Mouse (Mus musculus) urinary bladder, postnatal 14 days (tissue): ENCODE results near the gene Prdx2.

Source experiments
- DNase-seq: peaks from one replicate; pipeline ENCODE4 v3.0.0; 2021; ENCODE audit warnings: low spot score

Prdx2 gene

DNA sequence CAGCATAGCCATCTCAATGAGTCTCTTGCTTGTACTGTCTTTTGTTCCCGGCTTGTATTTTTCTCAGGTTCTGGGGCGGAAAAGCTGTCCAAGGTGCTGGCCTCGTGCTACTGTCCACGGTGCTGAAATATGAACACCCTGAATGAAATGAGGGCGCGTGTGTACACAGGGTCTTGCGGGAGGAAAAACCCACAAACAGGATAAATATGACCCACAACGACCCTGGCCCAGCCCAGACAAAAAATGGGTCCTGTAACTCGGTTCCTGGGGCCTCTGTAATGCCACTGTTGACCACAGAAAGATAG, 22.2 kb upstream of the Prdx2 start:
- no peak for DNase-seq

DNA sequence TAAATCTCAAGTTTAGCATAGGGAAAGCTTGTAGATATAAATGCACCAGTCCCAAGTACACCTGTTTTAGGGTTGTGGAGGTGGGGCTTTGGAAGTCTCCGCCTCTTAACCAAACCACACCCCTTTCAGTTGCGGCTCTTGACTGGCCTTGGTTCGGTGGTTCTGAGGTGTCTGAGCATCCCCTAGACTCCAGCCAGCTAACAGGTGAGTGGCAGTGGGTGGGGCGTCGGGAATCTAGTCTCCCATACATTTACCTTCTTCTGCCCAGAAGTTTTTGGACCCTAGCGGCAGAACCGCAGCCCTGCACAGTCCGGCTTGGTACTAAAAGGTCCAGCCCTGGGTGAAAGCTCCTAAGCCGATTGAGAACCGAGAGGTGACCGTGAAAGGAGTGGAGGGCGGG, 19.6 kb upstream of the Prdx2 start:
- DNase-seq = no peak

DNA sequence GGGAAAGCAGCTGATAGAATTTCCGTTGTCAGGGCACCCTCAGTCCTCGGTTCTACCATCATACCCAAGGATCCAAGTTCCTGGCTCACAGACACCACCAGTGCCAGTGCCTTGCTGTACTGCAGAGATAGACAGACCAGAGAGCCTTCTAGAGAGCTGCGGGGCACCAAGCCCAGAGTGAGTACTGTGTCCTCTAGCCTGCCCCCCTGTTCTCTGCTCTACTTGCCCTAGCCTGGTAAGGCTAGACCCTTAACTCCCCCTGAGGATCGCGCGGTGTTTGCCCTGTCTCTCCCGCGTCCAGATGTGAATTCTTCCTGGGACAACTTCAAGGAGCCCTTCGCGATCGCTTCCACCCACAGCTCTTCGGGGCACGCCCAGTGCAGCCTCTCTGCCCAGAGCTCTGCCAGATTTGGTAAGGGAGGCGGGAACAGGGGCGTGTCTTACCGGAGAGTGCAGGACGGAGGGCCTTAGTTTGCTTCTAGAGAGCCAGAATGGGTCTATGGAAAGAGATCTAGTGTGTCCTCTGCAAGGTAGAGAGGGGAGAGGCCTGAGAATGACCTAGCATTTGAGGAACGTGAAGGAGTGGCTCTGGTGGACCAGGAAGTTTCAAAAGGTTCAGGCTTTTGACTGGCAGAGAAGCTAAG, 16.7 kb upstream of the Prdx2 start:
- DNase-seq = peak; percentile 63

DNA sequence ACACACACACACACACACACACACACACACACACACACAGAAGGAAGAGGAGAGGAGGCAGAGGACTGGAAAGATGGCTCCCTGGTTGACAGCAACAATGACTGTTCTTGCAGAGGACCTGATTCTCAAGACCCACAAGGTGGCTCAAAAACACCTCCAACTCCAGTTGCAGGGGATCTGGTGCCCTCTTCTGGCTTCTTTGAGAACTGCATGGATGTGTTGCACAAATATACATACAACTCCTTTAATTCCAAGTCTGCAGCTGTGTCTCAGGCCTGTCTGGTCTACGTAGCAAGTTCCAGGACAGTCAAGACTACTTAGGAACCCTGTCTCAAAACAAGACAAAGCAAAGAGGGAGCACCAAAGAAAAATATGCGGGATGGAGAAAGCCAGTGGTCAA, 12.6 kb upstream of the Prdx2 start:
- DNase-seq = peak; percentile 76

DNA sequence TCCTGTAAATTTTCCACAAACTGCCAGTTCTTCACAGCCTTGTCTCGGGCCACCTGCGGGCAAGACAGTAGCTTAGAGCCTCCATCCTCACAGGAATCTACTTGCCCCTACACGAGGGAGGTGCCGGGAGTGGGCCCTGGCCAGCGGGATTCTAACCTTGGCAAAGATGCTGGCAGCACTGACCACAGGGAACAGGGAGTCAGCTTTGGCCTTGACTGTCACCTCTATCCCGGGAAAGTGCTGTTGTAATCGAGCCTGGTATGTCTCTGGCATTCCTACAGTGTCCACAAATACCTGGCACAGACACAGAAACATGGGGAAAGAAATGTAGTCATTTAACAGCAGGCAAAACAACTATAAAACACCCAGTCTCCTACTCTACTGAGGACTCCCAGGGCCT, 9.6 kb upstream of the Prdx2 start:
- DNase-seq = no peak

DNA sequence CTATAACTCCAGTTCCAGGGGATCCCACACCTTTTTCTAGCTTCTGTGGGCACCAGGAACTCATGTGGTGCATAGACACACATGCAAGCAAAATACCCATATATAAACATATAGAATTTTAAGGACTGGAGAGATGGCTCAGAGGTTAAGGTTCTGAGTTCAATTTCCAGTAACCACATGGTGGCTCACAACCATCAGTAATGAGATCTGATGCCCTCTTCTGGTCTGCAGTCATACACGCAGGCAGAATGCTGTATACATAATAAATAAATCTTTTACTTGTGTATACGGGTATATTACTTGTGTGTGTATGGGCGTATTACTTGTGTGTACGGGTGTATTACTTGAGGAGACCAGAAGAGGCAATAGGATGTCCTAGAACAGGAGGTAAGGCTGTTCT, 5.4 kb upstream of the Prdx2 start:
- DNase-seq = no peak

DNA sequence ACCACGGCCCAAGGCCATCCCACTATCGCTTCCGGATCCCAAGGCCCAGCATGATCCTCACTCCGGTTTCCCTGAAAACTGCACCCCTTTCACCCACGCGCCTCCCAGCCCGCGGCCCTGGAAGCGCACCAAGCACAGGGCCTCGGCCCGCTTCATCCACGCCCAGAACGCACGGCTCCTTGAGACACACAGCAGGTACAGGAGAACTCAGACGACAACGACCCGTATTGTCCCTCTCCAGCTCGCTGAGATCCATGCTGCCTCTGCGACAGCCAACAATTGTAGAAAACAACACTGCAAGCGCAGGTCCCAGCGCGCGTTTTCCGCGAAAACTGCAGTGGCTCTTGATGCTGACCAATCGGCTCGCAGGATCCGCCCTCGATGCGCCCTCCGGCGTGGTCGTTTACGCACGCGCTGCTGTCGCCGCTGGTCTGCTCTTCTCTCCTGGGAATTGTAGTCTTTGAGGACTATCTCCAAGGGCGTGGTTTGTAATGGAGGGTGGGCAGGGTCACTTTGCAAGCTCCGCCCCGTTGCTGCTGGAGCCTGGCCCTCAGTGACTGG, 3.6 kb upstream of the Prdx2 start:
- peak; percentile 95 for DNase-seq

DNA sequence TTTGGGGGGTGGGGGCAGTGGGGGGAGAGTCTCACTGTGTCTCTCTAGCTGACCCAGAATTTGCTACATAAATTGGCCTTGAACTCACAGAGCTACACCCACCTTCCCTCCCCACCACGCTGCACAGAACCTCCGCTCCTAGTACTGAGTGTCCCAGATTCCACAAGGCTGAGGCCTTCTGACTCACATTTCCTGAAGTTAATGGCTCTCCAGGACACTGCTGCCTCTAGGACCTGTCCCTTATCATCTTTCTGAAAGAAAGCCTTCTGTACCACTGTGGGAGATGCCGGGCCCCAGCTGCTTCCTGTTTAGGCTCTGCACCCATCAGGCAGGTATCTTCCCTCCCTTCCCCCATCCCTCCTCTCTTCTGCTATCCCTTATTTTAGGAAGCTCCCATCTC, 2.8 kb upstream of the Prdx2 start:
- DNase-seq = no peak

DNA sequence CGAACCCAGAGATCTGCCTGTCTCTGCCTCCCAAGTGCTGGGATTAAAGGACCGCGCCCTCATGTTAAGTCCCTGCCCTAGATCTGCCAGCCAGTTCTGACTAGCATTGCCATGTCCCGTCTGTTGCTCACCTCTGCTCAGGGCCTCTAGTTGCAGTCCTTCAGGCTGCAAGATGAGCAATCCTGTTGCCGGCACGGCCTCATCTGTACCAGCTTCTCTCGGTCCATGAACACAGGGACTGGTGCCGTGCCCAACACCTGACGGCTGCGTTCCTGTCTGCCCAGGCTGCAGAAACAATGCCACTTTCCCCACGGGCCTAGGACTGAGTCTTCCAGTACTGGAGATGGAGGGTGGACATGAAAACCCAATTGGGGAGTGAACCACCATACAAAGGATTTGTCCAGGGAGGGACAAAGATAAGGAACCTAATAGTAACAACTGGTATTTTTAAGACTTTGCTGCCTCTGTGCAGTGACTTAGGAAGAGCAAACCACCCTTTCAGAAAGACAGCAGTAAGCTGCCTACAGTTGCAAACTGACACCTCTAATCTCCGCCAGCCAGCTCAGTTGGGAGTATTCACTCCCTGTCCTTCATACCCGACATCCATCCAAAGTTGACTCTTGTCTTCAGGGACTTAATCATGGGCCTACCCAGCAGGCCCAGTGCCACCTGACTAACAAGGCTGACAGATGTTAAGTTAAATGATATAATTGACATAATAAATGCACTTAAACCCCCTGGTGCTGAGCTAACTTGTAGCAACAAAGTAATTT, 1.7 kb upstream of the Prdx2 start:
- no peak for DNase-seq

DNA sequence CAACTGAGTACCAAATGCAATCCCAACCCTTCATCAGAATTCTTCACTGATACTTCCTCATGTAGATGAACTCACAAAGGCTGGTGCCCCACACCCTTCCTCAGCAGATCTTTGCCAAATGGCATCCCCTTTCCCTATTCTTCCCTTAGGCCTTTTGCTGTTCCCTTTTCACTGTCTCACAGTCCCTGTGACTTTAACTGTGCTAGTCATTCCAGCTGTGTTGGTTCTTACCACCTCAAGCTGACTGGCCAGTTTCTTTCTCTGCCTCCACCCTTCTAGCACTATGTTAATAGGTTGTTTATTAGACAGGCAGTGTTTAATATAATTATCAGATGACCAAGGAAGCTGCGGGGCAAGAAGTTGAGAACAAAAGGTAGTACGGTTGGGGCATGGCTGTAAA, 737 bp upstream of the Prdx2 start:
- no peak for DNase-seq

DNA sequence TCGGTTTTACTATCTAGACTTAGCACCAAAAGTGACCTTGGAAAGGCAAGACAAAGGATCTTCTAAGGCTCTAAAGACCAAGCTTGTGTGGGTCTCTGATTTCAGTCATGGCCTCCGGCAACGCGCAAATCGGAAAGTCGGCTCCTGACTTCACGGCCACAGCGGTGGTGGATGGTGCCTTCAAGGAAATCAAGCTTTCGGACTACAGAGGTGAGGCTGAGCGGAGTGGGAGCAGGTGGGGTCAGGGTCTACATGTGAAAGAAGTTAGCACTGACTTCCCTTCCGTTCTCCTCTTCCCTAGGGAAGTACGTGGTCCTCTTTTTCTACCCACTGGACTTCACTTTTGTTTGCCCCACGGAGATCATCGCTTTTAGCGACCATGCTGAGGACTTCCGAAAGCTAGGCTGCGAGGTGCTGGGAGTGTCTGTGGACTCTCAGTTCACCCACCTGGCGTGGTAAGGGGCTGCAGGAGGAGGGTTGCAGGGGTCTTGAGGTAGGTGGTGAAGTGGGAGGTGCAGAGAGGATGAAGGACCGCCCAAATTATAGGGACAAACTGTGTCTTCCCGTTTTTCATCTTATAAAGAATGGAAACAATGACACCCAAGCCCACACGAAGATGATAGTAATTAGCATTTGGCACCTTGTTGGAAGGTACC, 876 bp downstream of the Prdx2 start:
- no peak for DNase-seq

DNA sequence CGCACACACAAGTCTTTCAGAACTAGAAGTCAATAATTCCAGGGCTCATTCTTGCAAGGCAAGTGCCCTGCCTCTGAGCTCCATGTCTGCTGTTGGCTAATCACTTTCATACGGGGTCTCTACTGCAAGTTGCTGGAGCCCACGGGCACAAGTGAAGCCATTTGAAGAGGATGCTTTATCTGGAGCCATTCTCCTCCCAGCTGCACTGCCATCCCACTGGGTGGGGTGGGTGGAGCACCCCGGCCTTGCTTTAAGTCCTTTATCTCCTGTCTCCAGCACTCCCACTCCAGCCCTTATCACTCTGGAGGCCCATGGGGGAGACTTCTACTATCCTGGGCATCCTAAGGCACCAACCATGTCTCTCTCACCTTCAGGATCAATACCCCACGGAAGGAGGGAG, 1.5 kb downstream of the Prdx2 start:
- DNase-seq = no peak

DNA sequence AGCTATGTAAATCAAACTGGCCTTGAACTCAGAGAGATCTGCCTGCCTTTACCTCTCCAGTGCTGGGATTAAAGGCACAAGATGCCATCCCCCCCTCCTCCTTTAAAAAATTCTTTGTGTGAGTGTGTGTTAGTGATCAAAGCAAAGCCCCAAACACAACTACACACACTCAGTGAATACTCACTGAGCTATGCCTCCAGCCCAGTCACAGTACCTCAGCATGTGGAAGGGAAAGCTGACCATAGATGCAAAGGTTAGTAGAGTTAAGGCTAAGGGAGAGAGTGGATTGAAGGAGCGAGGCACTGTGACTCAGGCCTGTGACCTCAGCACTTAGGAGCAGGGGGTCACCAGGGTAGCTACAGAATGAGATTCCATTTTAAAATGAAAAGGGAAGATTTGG, 3.7 kb downstream of the Prdx2 start:
- no peak for DNase-seq

DNA sequence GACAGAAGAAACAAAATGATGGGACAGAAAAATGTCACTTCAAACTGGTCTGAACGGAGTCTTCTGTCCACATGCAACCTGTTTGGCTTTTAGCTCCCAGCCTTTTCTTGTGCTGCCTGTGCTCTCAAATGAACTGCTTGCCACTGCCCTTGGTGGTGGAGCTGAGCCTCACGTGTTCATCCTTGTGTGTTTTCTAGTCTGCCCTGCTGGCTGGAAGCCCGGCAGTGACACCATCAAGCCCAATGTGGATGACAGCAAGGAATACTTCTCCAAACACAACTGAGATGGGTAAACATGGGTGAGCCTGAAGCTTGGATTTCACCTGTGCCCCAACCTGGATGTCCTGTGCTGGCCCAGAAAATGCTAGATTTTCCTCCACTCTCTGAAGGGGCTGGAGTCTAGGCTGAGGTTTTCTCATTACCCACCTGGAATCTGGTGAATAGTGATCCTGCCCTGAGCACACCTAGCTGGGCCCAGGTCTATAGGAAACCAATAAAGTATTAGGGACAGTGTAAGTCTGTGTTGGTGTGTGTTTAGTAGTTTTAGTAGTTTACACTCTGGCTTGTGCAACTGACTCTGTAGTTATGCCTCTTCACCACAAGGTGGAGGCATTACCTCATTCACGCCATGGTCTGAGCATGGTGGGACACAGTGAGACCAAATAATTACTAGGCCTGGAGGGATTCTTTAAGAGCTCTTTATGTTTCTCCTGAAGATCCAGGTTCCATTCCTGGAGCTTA, 4.6 kb downstream of the Prdx2 start:
- no peak for DNase-seq

DNA sequence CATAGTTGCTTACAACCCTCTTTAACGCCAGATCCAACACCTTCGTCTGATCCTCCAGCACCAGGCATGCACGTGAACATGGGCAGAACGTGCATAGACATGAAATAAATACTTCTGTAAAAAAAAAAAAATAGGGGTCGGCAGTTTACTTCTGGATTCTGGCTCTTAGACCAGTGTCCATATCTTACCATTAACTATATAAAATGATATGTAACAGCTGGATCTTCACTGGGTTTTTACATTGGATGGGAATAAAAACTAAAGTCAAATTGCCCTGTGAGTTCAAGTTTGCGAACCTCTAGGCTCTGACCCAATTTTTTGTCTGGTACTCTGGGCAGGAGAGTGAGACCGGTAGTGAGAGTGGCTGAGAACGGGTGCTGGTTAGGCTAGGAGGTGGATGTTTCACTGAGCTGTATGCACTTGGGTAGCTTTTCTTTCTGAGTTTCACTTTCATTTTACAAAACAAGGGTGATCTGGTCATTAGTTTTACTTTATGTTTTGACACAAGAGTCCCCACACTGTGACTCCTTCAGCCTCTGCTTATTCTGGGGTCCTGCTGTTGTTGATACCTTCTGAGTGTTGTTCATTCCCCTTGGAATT, 5.3 kb downstream of the Prdx2 start:
- no peak for DNase-seq

DNA sequence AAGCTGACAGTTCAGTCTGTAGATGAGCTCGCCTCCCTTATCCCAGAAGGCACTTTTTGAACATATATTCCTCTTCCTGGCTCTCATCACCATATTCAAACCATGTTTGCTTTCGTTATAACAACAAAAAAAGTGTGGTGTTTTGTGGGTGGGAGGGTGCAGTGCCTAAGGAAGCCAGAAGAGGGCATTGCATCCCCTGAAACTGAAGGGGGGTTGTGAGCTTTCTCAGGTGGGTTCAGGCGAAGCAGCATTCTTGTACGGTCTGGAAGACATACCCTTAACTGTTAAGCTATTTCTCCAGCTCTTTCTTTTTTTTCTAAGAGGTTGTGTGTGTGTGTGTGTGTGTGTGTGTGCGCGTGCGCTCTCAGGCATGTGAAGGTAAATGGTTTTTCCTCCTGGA, 6.0 kb downstream of the Prdx2 start:
- DNase-seq = peak; percentile 68

DNA sequence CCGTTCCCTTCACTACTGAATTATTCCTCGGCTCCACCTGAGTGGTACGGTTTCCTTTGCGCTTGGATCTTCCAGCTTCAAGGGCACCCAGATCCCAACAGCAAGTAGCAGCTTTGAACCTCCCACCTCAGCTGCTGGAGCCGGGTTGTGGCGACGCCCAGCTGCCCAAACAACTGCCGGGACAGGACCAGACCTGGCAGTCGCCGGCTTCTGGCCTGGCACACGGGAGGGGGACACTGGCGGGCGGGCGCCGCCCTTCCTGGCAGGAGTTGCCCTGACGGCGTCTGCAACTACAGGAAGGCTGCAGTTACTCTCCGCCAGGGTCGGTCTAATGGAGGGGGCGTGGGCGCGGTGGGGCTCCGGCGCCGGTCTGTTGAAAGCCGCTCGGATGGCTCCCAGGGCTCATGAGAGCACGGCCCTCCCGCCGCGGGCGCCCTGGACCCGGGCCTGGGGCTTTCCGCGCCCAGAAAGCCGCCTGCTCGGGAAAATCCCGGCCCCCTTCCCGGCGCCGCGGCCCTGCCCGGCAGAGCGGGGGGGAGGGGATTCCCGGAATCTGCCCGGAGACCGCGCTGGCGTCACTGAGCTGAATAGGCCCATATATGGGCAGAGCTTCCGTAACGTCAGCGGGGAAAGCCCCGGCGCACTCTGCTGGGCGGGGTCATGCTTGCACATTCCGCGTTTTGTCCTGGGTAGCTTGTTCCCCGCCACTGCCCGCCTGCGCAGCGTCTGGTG, 6.8 kb downstream of the Prdx2 start:
- DNase-seq = peak; percentile 97

DNA sequence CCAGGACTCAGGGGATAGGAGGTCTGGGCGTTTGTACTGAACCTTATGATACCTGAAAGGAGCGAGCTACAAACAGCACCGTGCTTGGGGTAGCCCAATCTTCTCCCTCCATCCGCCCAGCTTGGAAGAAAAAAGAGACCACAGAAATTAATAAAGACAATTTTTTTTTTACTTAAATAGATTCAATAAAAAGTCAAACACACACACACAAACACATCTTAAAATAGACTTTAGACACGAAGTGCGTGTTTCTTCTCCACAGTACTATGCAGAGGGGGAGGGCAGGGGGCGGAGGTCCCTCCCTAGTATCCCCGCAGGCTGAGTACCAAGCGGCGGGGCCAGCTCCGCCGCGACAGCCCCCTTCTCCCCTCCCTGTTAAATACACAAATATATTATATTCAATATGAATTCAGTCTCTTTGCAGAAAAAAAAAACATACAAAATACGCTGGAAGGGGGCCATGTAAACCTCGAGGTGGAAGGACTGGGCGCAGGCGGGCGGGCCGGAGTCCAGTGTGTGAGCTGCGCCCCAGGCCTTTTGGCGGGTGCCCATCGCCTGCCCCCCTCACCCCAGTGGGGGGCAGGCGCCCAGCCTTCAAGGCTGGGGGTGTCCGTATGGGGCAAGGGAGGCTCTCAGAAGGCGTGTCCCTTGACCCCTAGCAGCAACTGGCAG, 7.5 kb downstream of the Prdx2 start:
- no peak for DNase-seq

DNA sequence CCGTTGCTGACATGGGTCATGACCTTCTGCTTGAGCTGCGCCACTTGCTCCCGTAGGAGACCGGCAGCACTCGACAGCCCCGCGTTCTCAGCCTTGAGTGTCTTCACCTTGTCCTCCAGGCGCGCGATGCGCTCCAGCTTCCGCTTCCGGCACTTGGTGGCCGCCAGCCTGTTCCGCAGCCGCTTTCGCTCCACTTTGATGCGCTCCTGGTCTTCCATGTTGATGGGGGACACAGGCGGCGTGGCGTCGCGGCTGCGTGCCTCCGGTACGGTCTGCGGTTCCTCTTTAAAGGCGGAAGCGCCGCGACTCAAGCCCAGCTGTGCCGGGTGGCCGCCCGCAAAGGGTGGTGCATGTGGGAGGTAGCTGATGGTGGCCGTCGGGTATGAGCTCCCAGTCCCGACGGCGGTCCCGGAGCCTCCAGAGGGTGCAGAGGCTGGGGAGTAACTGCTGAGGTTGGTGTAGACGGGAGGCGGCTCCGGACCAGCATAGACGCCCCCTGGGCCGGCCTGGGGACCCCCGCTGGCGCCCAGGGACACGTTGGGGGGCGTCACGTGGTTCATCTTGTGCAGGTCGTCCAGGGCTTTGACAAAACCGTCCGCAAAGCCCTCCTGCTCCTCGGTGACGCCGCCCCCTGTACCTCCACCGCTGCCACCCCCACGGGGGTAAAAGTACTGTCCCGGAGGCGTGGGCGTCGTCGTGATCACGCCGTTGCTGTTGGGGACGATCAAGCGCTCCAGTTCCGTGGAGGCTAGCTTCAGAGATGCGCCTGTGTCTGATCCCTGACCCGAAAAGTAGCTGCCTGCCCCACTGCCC, 8.3 kb downstream of the Prdx2 start:
- DNase-seq = peak; percentile 67
